Mouse (Mus musculus): ENCODE measurements around the gene Stap2. TPM values are rescaled to one million over a fixed set of nuclear protein-coding genes. Genes with fewer than 3 reads are reported as not detected.

Gene Stap2
- polyA plus RNA-seq (2014; fragmentation: Nextera tagmentation; extraction: Ambion mirVana): 6.5 and 8.7 TPM in 2 replicates

- H3K27ac ChIP-seq (replicated peaks; ENCODE audit: low read depth, low read length): 0 out of 2 replicates have a peak within 1 kb of the TSS, but pooled peaks have one; percentile 26
- peaks cover 18% of the 10 kb centered on the region for H3K4me1 ChIP-seq (ENCODE audit: control insufficient read depth, insufficient read depth, low read length)
- DNase-seq (ENCODE audit: low spot score) (peak; percentile 63), ATAC-seq (ENCODE audit: insufficient number of reproducible peaks, low FRiP score, low TSS enrichment, low read depth) (no peak)
- H3K9me3 ChIP-seq (ENCODE audit: control insufficient read depth, low read length): peaks cover 3% of the 10 kb centered on the region
- no peak within 1 kb of the TSS for H3K4me3 ChIP-seq (ENCODE audit: low read depth, low read length)
- no peak within 1 kb of the TSS for H3K9ac ChIP-seq (ENCODE audit: low read length)
- WGBS: 45% methylated on average over 13 of the region's 13 CpGs
- no peaks in the 10 kb centered on the region for H3K36me3 ChIP-seq (ENCODE audit: control insufficient read depth, insufficient read depth, low read length)
- H3K27me3 ChIP-seq (ENCODE audit: control insufficient read depth, insufficient read depth, low read length): peaks cover 6% of the 10 kb centered on the region; the same call in 1 of the 2 replicates
- H3K4me2 ChIP-seq (ENCODE audit: low read depth, severe bottlenecking): peak within 1 kb of the TSS; percentile 7; the same call in 1 of the 2 replicates
Measured at GRCm38 (mm10) chr17:56005415-56006061, at the start of gene Stap2, which contains the start of gene Mpnd. Gene Stap2, minus strand, starts transcription at chr17:56005584. Gene Mpnd, plus strand, starts transcription at chr17:56005711.

DNA sequence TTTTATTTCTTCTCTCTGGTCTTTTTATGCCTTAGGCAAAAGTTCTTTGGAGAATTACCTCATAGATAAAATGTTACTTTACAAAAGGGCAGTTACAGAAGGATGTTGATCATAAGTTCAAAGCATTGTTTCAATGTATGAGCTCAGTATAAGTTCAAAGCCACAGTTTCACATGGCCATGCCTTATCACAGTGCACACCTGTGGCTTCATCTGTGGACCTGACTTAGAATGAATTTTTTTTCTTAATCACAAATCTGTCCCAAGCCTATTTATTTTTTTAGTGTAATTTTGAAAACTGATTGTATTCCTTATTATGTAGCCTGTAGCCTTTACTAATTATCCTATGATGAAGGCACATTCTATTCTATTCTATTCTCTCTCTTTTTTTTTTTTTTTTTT lies 49.6 kb upstream of the Stap2 start:
- Histone ChIP-seq H3K4me3 (ENCODE audit: low read depth, low read length) (no peak overlapping the region), H3K4me1 (ENCODE audit: control insufficient read depth, insufficient read depth, low read length) (no peaks in the 10 kb centered on the region), H3K27me3 (ENCODE audit: control insufficient read depth, insufficient read depth, low read length) (no peaks in the 10 kb centered on the region), H3K9ac (ENCODE audit: low read length) (no peak overlapping the region), H3K36me3 (ENCODE audit: control insufficient read depth, insufficient read depth, low read length) (peaks cover 40% of the 10 kb centered on the region), H3K9me3 (ENCODE audit: control insufficient read depth, low read length) (no peaks in the 10 kb centered on the region), H3K4me2 (ENCODE audit: low read depth, severe bottlenecking) (no peak overlapping the region), H3K27ac (replicated peaks; ENCODE audit: low read depth, low read length) (no peak overlapping the region)
- ATAC-seq (ENCODE audit: insufficient number of reproducible peaks, low FRiP score, low TSS enrichment, low read depth) (no peak), DNase-seq (ENCODE audit: low spot score) (no peak)

DNA sequence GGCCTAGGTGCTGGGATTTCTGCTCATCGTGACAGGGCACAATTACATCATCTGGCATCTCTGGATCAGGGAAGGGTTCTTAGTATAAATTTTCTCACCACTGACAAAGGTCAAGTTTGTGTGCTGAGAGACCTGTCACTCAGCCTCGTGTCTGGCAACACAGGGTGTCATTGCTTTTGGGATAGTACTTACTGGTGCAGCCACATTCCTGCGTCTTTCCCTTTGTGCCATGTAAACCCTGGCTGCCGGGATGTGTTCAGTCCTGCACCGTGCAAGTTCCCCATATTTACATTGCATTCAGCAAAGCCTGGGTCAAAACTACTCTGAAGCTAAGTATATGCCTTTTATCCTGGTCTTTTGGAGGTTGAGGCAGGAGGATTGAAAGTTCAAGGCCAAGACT lies 46.0 kb upstream of the Stap2 start:
- Histone ChIP-seq H3K4me3 (ENCODE audit: low read depth, low read length) (no peak overlapping the region), H3K9me3 (ENCODE audit: control insufficient read depth, low read length) (no peaks in the 10 kb centered on the region), H3K27me3 (ENCODE audit: control insufficient read depth, insufficient read depth, low read length) (no peaks in the 10 kb centered on the region), H3K4me1 (ENCODE audit: control insufficient read depth, insufficient read depth, low read length) (no peaks in the 10 kb centered on the region), H3K27ac (replicated peaks; ENCODE audit: low read depth, low read length) (no peak overlapping the region), H3K36me3 (ENCODE audit: control insufficient read depth, insufficient read depth, low read length) (peaks cover 28% of the 10 kb centered on the region), H3K9ac (ENCODE audit: low read length) (no peak overlapping the region), H3K4me2 (ENCODE audit: low read depth, severe bottlenecking) (no peak overlapping the region)
- 92% methylated on average over 5 of the region's 5 CpGs for WGBS
- DNase-seq (ENCODE audit: low spot score): no peak
- no peak for ATAC-seq (ENCODE audit: insufficient number of reproducible peaks, low FRiP score, low TSS enrichment, low read depth)

DNA sequence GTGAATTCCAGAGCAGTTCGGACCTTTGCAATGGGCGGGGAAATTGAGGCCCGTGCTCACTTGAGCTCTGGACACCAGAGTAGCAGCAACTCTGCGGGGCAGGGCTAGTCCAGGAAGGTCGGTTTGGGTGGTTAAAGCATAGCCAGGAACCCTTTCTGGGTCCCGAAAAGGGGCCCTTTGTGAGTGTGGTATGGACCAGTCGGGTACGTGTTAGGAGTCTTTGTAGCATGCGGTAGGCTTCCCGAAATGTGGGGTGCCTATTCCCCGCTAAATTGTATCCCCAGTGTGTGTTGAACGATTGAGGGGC lies 35.4 kb upstream of the Stap2 start:
- no peaks in the 10 kb centered on the region for H3K27me3 ChIP-seq (ENCODE audit: control insufficient read depth, insufficient read depth, low read length)
- H3K27ac ChIP-seq (replicated peaks; ENCODE audit: low read depth, low read length): peak overlapping the region; percentile 79
- no peak for DNase-seq (ENCODE audit: low spot score)
- H3K4me1 ChIP-seq (ENCODE audit: control insufficient read depth, insufficient read depth, low read length): no peaks in the 10 kb centered on the region; the same call in 1 of the 2 replicates
- WGBS: 3% methylated on average over 12 of the region's 12 CpGs
- peaks cover 7% of the 10 kb centered on the region for H3K36me3 ChIP-seq (ENCODE audit: control insufficient read depth, insufficient read depth, low read length)
- H3K9ac ChIP-seq (ENCODE audit: low read length): peak overlapping the region; percentile 92
- H3K4me3 ChIP-seq (ENCODE audit: low read depth, low read length): peak overlapping the region; percentile 86
- peak overlapping the region; percentile 87 for H3K4me2 ChIP-seq (ENCODE audit: low read depth, severe bottlenecking)
- no peak for ATAC-seq (ENCODE audit: insufficient number of reproducible peaks, low FRiP score, low TSS enrichment, low read depth)
- H3K9me3 ChIP-seq (ENCODE audit: control insufficient read depth, low read length): no peaks in the 10 kb centered on the region

DNA sequence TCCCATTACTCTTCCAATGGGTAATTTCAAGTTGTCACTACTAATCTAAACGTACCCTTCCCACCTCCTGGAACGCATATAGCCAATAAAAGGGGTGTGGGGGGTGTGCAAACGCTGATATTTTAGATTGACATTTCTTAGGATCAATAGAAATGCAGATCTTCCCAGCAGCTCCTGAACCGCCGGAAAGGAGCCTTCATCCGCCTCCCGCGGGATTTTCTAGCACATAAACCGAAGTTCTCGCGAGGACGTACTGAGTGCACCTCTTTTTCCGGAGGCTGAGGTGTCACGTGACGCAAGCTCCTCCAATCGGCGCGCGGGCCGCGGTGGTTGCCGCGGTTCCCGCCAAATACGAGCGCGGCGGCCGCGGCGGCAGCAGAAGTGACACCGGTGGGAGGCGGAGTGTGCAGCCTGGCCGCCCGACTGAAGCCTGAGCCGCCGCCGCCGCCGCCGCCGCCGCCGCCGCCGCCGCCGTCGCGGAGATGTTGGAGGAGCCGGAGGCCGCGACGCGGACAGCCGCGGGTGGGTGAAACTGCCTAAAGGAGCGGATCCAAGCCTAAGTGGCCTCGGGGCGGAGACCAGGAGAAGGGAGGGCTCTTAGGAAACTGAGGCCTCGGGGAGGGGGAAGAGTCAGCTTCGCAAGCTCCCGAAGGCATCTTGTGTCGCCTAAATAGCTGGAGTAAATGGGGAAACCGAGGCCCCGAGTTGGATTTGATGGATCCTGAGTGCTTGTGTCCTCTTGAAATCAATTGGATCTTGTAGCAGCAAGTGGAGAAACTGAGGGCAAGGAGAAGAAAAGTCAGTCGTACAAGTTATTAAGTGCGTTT lies 34.9 kb upstream of the Stap2 start, which contains the start of gene Chaf1a:
Chaf1a (plus strand) TSS at position 410 of the 827 bp plus-strand sequence.
- Histone ChIP-seq H3K27me3 (ENCODE audit: control insufficient read depth, insufficient read depth, low read length) (no peaks in the 10 kb centered on the region), H3K4me1 (ENCODE audit: control insufficient read depth, insufficient read depth, low read length) (peaks cover 4% of the 10 kb centered on the region; the same call in 1 of the 2 replicates), H3K9ac (ENCODE audit: low read length) (peak within 1 kb of the TSS; percentile 92), H3K27ac (replicated peaks; ENCODE audit: low read depth, low read length) (peak within 1 kb of the TSS; percentile 79), H3K36me3 (ENCODE audit: control insufficient read depth, insufficient read depth, low read length) (peaks cover 3% of the 10 kb centered on the region; the same call in 1 of the 2 replicates), H3K9me3 (ENCODE audit: control insufficient read depth, low read length) (no peaks in the 10 kb centered on the region), H3K4me2 (ENCODE audit: low read depth, severe bottlenecking) (peak within 1 kb of the TSS; percentile 87), H3K4me3 (ENCODE audit: low read depth, low read length) (peak within 1 kb of the TSS; percentile 86)
- peak; percentile 75 for ATAC-seq (ENCODE audit: insufficient number of reproducible peaks, low FRiP score, low TSS enrichment, low read depth)
- WGBS: under 1% methylated on average over 67 of the region's 68 CpGs
- peak; percentile 96 for DNase-seq (ENCODE audit: low spot score)

DNA sequence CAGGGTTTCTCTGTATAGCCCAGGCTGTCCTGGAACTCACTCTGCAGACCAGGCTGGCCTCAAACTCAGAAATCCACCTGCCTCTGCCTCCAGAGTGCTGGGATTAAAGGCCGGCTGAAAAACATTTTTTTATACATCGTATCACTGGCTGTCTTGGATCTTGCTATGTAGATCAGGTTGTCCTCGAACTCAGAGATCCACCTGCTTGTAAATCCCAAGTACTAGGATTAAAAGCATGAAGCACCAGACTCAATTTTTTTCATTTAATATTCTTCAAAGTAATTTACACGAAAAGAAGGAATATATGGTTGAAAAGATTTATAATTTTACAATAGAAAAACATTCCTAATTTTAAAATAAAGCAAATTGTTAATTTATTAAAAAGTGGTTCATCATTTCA lies 34.0 kb upstream of the Stap2 start:
- Histone ChIP-seq H3K4me3 (ENCODE audit: low read depth, low read length) (no peak overlapping the region), H3K4me1 (ENCODE audit: control insufficient read depth, insufficient read depth, low read length) (peaks cover 8% of the 10 kb centered on the region; the same call in 1 of the 2 replicates), H3K9me3 (ENCODE audit: control insufficient read depth, low read length) (no peaks in the 10 kb centered on the region), H3K9ac (ENCODE audit: low read length) (no peak overlapping the region), H3K27me3 (ENCODE audit: control insufficient read depth, insufficient read depth, low read length) (no peaks in the 10 kb centered on the region), H3K27ac (replicated peaks; ENCODE audit: low read depth, low read length) (no peak overlapping the region), H3K36me3 (ENCODE audit: control insufficient read depth, insufficient read depth, low read length) (peaks cover 5% of the 10 kb centered on the region; the same call in 1 of the 2 replicates), H3K4me2 (ENCODE audit: low read depth, severe bottlenecking) (peak overlapping the region; percentile 40; the same call in 1 of the 2 replicates)
- ATAC-seq (ENCODE audit: insufficient number of reproducible peaks, low FRiP score, low TSS enrichment, low read depth): no peak
- DNase-seq (ENCODE audit: low spot score): no peak
- 83% methylated on average over 4 of the region's 4 CpGs for WGBS

DNA sequence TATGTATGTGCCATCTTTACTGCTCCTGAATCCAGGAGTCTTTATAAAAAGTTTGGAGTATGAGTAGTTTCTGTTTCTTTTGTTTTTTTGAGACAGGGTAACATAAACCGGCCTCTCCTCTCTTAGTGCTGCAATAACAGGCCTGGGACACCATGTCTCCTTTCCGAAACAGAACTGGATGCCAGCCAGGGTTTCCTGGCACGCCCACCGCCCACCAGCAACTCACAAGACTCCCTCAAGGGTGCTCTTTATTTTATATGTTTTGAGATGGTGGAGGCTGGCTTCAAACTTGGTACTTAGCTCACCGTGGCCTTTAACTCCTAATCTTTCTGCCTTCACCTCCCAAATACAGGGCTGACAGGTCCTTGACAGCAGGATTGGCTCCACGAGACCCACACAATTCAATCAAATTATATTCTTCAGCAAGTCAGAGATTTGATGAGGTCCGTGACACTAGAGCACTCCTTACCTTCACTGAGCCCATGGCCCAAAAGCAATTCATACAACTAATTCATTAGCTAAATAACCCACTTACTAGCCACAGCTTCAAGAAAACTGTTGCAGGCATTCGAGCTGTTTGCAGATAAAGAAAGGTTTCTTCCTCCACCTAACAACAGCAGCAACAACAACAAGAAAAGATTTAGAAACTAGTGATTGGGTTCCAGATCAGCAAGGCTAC lies 33.3 kb upstream of the Stap2 start:
- WGBS: 91% methylated on average over 8 of the region's 8 CpGs
- Histone ChIP-seq H3K4me1 (ENCODE audit: control insufficient read depth, insufficient read depth, low read length) (peaks cover 8% of the 10 kb centered on the region; the same call in 1 of the 2 replicates), H3K4me2 (ENCODE audit: low read depth, severe bottlenecking) (no peak overlapping the region), H3K36me3 (ENCODE audit: control insufficient read depth, insufficient read depth, low read length) (peaks cover 6% of the 10 kb centered on the region), H3K9me3 (ENCODE audit: control insufficient read depth, low read length) (no peaks in the 10 kb centered on the region), H3K27me3 (ENCODE audit: control insufficient read depth, insufficient read depth, low read length) (no peaks in the 10 kb centered on the region), H3K4me3 (ENCODE audit: low read depth, low read length) (no peak overlapping the region), H3K9ac (ENCODE audit: low read length) (no peak overlapping the region), H3K27ac (replicated peaks; ENCODE audit: low read depth, low read length) (no peak overlapping the region)
- DNase-seq (ENCODE audit: low spot score) (no peak), ATAC-seq (ENCODE audit: insufficient number of reproducible peaks, low FRiP score, low TSS enrichment, low read depth) (no peak)

DNA sequence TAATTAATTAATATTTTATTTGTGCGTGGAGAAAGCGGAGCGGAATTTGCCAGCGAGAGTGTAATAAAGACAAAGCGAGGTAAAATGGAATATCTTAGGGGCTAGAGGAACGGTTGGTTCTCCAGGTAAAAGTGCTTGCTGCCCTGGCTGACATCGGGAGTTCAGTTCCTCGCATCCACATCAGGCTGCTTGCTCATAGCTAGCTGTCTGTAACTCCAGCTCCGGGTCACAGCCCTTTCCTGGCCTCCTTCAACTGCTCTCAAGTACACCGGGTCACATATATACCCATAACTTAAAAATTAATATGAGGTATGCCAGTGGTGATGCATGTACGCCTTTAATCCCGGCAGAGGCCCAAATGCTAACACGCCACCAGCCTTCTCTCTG lies 31.5 kb upstream of the Stap2 start:
- ATAC-seq (ENCODE audit: insufficient number of reproducible peaks, low FRiP score, low TSS enrichment, low read depth): peak; percentile 5; the same call in 1 of the 2 replicates
- WGBS: 39% methylated on average over 13 of the region's 13 CpGs
- Histone ChIP-seq H3K36me3 (ENCODE audit: control insufficient read depth, insufficient read depth, low read length) (peaks cover 5% of the 10 kb centered on the region; the same call in 1 of the 2 replicates), H3K4me2 (ENCODE audit: low read depth, severe bottlenecking) (peak overlapping the region; percentile 23; the same call in 1 of the 2 replicates), H3K4me1 (ENCODE audit: control insufficient read depth, insufficient read depth, low read length) (peaks cover 8% of the 10 kb centered on the region; the same call in 1 of the 2 replicates), H3K9ac (ENCODE audit: low read length) (no peak overlapping the region), H3K27ac (replicated peaks; ENCODE audit: low read depth, low read length) (no peak overlapping the region), H3K27me3 (ENCODE audit: control insufficient read depth, insufficient read depth, low read length) (no peaks in the 10 kb centered on the region), H3K4me3 (ENCODE audit: low read depth, low read length) (peak overlapping the region; percentile 81; the same call in 1 of the 2 replicates), H3K9me3 (ENCODE audit: control insufficient read depth, low read length) (no peaks in the 10 kb centered on the region)
- no peak for DNase-seq (ENCODE audit: low spot score)
